Mouse (Mus musculus) Patski (cell line): ENCODE data around the gene Plppr3. TPM values are rescaled to one million over a fixed set of nuclear protein-coding genes. Genes with fewer than 3 reads are reported as not detected.

Experiments used
- ATAC-seq: fragments of 100-300 bp; one replicate; pipeline ENCODE4 v1.8.0; 2021
- CTCF ChIA-PET: fragments of 350-600 bp; sonication (Branson Sonifier 250); formaldehyde crosslinking; loops from one replicate; lab custom pipeline; 2022; ENCODE audit warnings: inconsistent platforms; lab: Charles Lee
- POLR2A ChIA-PET: fragments of 350-600 bp; sonication (Branson Sonifier 250); formaldehyde crosslinking; loops from one replicate; lab custom pipeline; 2022; ENCODE audit warnings: antibody characterized with exemption, inconsistent platforms; lab: Charles Lee
- DNase-seq: peaks from one replicate; pipeline ENCODE4 v3.0.0-alpha.2; 2011; ENCODE audit warnings: low read depth, low spot score
- H3K27me3 ChIP-seq: fragments of 371-371 bp; one replicate; pipeline ENCODE4 v1.5.1; 2021
- CTCF ChIP-seq: fragments of 100-300 bp; IDR thresholded peaks from one replicate; pipeline ENCODE4 v1.5.1; 2021
- in situ Hi-C: fragments of 300-500 bp; cut with MboI; formaldehyde crosslinking; loops from 3 replicates; pipeline ENCODE4 v1.11.1; 2018; ENCODE audit warnings: low pct_unique_long_range_greater_than_20kb, mixed read lengths
- polyA plus RNA-seq: library from polyadenylated mRNA; unstranded; gene quantifications from one replicate; pipeline ENCODE4 v1.2.3, GENCODE M21; 2021

The Plppr3 gene
- 34.6 TPM for polyA plus RNA-seq

- DNase-seq: no peak
- no peaks in the 10 kb centered on the region for H3K27me3 ChIP-seq
- ChIA-PET POLR2A (interaction anchor here (1.4 kb wide), 1 partner anchor 16 kb away, joined by 3 read pairs; no protein-coding TSS in a partner anchor), CTCF (interaction anchor here (1.7 kb wide), 1 partner anchor 9 kb away, joined by 5 read pairs; no protein-coding TSS in a partner anchor)
- no peak for TF ChIP-seq CTCF
- peak; percentile 31 for ATAC-seq
- in situ Hi-C loops: no loop called here
These were observed at the start of gene Plppr3, which contains the start of gene Prtn3 for GRCm38 (mm10) chr10:79874290-79874862. Gene Plppr3, minus strand, starts transcription at chr10:79874634. Gene Prtn3, plus strand, starts transcription at chr10:79874476.

GRCm38 (mm10) chr10:79921572-79921971, 47.1 kb upstream of the Plppr3 start:
- no peak for TF ChIP-seq CTCF
- no peak for ATAC-seq
- no peaks in the 10 kb centered on the region for H3K27me3 ChIP-seq
- in situ Hi-C loops: loop anchor here (5.0 kb wide), 3 partner anchors 36 to 89 kb away; no protein-coding TSS in a partner anchor
- POLR2A ChIA-PET: no interaction called here
- CTCF ChIA-PET: interaction anchor here (0.6 kb wide), 1 partner anchor 11 kb away, joined by 3 read pairs; no protein-coding TSS in a partner anchor
- DNase-seq: no peak

GRCm38 (mm10) chr10:79920958-79921535, 46.6 kb upstream of the Plppr3 start, which contains the start of gene R3hdm4:
Gene R3hdm4, minus strand, starts transcription at chr10:79921208.
- in situ Hi-C loops: loop anchor here (5.0 kb wide), 3 partner anchors 36 to 89 kb away; no protein-coding TSS in a partner anchor
- H3K27me3 ChIP-seq: no peaks in the 10 kb centered on the region
- TF ChIP-seq CTCF: no peak
- ATAC-seq (no peak), DNase-seq (no peak)
- ChIA-PET CTCF (interaction anchor here (0.6 kb wide), 1 partner anchor 11 kb away, joined by 3 read pairs; no protein-coding TSS in a partner anchor), POLR2A (no interaction called here)

- no peak for ATAC-seq
- ChIA-PET POLR2A (no interaction called here), CTCF (no interaction called here)
- H3K27me3 ChIP-seq: no peaks in the 10 kb centered on the region
- in situ Hi-C loops: loop anchor here (5.0 kb wide), 3 partner anchors 37 to 88 kb away; no protein-coding TSS in a partner anchor
- DNase-seq: no peak
- TF ChIP-seq CTCF: no peak
These were observed 45.8 kb upstream of the Plppr3 start for GRCm38 (mm10) chr10:79920056-79920890.

GRCm38 (mm10) chr10:79919251-79919849, 44.9 kb upstream of the Plppr3 start:
- TF ChIP-seq CTCF: no peak
- ChIA-PET POLR2A (no interaction called here), CTCF (no interaction called here)
- no peaks in the 10 kb centered on the region for H3K27me3 ChIP-seq
- DNase-seq (no peak), ATAC-seq (no peak)
- in situ Hi-C loops: no loop called here

GRCm38 (mm10) chr10:79918231-79919078, 44.0 kb upstream of the Plppr3 start:
- no peak for DNase-seq
- ATAC-seq: no peak
- no peak for TF ChIP-seq CTCF
- ChIA-PET POLR2A (no interaction called here), CTCF (no interaction called here)
- in situ Hi-C loops: no loop called here
- no peaks in the 10 kb centered on the region for H3K27me3 ChIP-seq

- no peak for ATAC-seq
- in situ Hi-C loops: no loop called here
- ChIA-PET POLR2A (no interaction called here), CTCF (interaction anchor here (1.6 kb wide), 1 partner anchor 82 kb away, joined by 4 read pairs; no protein-coding TSS in a partner anchor)
- DNase-seq: no peak
- TF ChIP-seq CTCF: no peak
- no peaks in the 10 kb centered on the region for H3K27me3 ChIP-seq
These were observed 43.2 kb upstream of the Plppr3 start for GRCm38 (mm10) chr10:79917532-79918100.

GRCm38 (mm10) chr10:79916808-79917531, 42.5 kb upstream of the Plppr3 start, which contains the start of gene Kiss1r:
Gene Kiss1r, plus strand, starts transcription at chr10:79916971.
- DNase-seq: no peak
- in situ Hi-C loops: no loop called here
- ChIA-PET CTCF (interaction anchor here (1.6 kb wide), 1 partner anchor 82 kb away, joined by 4 read pairs; no protein-coding TSS in a partner anchor), POLR2A (interaction anchor here (1.0 to 1.1 kb wide), 2 partner anchors 11 to 92 kb away, joined by 3 read pairs; no protein-coding TSS in a partner anchor)
- no peak for TF ChIP-seq CTCF
- no peaks in the 10 kb centered on the region for H3K27me3 ChIP-seq
- peak; percentile 76 for ATAC-seq
